Mouse (Mus musculus) cerebellum, adult 11-12 months (tissue): Measurements from ENCODE around the gene Pgm1.

Experiments
- DNase-seq: peaks from one replicate; pipeline ENCODE4 v3.0.0; 2022

The Pgm1 gene

GRCm38 (mm10) chr4:99958084-99958815 is 29.0 kb downstream of the Pgm1 start:
- DNase-seq, result no peak

DNA sequence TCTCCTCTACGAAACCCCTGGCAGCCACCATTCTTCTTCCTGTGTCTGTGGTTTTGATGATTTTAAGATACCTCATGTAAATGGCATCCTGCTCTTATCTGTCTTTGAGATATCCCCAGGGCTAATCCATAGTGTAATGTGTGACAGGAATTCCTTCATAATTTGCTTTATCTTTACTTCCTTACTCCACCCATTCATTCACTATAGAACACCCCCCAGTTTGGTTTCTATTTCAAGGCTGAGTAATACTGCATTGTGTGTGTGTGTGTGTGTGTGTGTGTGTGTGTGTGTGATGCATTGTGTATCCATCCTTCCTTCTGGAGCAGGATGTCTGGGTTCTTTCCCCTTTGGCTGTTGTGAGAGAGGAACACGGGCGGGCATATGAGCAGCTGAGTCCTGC is 30.1 kb downstream of the Pgm1 start:
- no peak for DNase-seq

DNA sequence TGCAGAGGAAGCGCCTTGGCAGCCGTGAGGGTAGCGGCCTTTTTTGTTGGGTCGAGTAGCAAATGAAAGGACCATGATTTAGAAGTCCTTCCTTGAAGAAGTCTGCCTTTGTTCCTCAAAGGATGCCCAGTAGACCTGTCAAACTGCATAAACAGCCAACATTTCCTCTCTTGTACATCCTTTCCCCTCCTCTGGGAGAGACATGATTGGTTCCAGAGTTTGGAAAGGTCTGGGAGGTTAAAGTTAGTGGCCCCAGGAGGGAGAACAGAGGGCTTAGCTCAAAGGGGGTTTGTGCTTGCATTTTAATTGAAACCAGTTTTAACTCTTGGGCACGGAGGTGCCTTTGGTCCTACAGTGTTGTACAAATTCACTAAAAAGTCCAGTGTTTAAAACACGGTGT is 37.3 kb downstream of the Pgm1 start:
- DNase-seq, result no peak

DNA sequence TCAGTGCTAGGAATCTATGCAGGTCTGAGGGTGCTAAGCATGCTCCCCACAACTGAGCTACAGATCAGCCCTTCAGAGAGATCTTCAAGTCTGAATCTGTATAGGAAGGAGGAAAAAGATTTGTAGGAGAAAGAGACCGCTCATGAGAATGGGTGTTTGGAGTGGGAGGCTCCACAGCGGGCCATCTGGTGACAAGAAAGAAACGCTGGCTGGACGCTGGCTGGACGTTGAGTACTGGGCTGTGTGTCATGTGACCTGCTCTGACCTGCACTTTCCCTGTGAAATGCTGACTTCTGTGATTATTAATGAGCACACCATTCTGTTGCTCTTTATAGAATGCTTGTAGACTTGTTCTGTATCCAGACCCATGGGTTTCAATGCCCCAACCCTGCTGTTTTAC is 40.1 kb downstream of the Pgm1 start:
- DNase-seq, result no peak

DNA sequence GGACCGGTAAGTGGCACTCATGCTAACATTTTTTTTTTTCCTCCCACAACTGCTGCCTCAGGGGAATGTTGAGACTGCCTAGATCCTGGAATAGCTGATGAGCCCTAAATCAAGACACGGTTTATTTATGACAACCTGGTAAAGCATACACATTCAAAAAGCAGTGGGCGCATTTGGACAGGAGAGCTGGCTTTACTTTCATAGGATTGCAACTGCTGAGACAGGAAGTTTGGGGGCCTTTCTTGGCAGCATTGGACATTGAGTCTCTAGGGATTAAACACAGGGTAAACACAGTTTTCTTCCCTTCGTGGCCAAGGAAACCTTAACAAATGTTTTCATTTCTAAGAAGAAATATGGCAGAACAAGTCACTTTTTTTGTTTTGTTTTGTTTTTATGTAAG is 40.9 kb downstream of the Pgm1 start:
- no peak for DNase-seq

DNA sequence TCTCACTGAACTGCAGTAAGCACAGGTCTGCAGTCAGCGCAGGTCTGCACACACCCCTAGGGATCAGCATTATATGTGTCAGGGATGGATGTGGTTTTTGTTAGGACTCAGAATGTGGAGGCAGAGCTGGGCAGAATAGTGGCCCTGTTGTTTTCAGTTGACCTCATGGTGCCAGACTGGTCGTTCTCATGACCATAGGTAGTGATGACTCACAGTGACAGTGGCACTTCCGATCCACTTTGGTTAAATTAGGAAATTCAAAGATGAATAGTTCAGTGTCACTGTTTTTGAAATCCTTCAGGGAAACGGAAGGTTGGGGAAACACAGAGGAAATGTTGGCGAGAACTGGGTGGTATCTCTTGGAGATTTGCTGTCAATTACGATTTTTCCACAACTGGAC is 43.7 kb downstream of the Pgm1 start:
- DNase-seq, result no peak

DNA sequence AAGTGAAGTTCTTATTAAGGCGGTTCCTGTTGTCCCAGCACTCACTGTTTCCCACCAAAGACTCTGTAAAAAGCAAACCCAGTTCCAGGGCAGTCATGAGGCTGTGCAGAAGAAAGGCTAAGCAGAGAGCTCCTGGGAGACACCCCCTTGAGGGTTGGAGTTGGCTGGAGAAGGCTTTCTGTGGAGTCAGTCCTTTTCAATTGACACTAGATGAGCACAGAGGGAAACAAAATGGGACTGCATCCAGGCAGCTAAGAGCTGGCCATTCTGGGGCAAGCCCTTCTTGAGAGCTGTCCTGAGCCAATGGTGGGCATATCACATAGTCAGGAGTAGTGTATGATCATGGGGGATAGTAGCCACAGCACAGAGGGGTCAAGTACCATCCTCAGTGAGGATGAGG is 44.7 kb downstream of the Pgm1 start:
- DNase-seq, result peak; percentile 18

DNA sequence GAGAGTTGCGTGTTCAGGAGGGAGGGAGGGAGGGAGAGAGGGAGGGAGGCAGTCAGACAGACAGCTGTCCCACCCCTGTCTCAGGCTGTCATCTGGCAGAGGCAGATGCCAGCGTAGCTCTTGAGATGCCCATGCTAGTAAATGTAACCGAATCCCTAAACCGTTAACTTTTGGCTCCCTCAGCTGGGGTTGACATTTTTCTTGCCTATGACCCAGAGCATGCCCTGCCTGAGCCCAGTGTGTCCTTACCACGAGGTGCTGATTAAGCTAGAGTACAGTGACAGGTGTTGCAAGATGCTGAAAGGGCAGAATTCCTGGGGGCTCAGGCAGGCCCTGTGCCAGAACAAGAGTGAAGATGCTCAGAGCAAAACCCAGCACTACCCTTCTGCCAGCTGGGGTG is 45.2 kb downstream of the Pgm1 start:
- no peak for DNase-seq

DNA sequence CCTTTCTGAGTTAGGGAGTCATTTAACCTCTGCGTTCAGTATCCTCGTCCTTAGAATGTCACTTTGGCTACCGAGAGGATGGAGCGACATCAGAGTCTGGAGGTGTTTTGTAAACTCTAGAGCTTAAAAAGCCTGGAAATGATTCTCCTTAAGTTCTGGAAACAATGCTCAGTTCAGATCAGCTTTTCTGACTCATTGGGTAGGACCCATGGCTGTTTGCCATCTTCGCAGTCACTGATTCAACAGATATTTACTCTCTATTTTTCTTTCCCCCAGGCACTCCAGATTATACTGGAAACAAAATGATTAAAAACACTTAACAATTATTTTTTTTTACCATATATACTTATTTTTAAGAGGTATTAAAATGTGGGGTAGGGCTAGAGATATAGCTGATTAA is 50.1 kb downstream of the Pgm1 start:
- DNase-seq, result no peak

- DNase-seq, result no peak
Measured at GRCm38 (mm10) chr4:99981216-99981615, 52.0 kb downstream of the Pgm1 start.

DNA sequence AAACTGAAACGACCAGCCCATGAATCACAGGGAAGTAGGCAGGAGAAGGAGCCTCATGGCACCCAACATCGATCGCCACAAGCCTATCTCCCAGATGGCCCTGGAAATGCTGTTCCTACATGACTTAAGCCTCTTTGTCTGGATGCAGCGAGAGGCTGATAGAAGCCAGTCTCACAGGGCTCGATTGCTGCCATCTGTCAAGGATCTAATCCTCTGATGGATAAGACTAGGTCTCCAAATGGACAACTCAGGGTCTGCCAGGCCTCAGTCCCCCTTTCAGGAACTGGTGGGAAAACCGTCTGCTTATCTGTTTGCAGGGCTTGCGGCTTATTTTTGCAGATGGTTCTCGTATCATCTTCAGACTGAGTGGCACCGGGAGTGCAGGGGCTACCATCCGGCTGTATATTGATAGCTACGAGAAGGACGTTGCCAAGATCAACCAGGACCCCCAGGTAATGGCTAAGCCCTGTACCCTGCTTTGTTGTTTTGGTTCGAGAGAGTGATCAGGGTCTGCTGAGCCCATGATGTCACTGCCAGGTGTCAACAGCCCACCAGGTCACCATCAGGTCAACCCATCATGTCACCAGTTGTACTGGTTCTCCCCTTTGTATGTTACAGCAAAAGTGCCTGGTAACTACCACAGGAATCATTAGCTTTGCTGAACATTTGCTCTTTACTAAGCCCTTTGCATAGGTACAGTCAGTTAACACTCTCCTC is 54.6 kb downstream of the Pgm1 start:
- DNase-seq, result no peak

DNA sequence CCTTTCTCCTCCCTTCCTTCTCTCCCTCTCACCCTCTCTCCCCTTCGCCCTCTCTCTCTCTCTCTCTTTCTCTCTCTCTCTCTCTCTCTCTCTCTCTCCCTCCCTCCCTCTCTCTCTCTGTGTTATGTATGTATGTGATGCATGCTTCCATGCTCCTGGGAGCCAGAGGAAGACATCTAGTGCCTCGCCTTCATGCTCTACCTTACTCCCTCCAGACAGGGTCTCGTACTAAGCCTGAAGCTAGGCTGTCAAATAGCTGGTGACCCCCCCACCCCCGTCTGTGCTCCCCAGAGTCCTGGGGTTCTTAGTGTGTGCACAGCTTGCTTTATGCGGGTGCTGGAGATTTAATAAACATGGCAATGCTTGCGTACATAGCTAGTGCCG is 55.1 kb downstream of the Pgm1 start:
- DNase-seq, result no peak

- no peak for DNase-seq
Measured at GRCm38 (mm10) chr4:99985086-99985485, 55.9 kb downstream of the Pgm1 start.

DNA sequence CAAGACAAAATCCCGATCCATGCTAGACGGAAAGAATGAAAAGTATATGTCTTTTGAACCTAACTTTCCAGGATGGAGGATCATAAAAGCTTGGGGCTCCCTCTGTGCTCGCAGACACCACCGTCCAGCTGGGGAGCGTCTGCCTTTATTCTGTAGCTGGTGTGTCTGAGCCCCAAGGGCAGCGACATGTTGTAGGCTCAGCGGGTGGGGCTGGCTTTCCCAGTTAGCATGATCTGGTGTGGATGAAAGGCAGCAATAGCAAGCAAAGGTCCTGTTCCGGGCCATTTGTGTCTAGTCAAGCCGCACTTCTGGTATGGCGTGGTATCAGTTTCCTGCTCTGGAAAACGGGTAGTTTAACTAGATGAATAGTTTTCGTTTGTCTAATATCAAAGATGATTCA is 56.4 kb downstream of the Pgm1 start:
- peak; percentile 12 for DNase-seq

DNA sequence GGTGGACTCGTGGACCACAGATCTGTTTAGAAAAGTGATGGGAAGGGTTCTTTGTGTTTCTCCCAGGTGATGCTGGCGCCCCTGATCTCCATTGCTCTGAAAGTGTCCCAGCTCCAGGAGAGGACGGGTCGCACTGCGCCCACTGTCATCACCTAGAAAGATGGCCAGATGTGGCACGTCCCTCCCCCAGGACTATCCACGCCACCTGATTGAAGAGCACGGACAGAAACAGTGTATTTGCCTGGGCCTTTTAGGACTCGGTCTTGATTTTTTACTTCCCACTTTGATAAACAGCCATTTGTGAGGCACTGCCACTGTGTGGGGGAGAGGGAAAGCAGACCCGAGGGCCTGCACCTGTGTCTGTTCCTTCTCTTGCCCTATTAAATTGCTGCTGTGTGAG is 57.4 kb downstream of the Pgm1 start:
- no peak for DNase-seq

- DNase-seq, result no peak
Measured at GRCm38 (mm10) chr4:99988771-99989170, 59.6 kb downstream of the Pgm1 start.

DNA sequence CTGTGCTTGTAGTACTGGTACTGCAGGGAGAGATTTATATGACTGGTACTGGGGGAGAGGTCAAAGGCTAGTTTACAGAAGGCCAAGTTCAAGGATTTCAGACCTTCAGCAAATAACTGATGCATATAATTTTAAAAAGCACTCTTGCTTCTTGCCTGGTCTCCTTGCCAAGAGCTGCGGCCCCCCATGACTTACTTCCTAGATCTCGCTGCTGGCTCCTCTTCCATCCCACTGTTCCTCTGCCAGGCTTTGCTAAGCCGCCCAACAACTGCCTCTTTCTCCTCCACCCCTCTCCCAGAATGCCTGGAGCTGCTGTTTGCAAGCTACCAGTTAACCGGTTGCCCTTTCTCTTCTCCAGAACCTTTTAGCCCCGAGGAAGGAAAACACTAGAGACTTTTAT is 71.8 kb downstream of the Pgm1 start:
- no peak for DNase-seq

- no peak for DNase-seq
Measured at GRCm38 (mm10) chr4:100001806-100002205, 72.6 kb downstream of the Pgm1 start.

GRCm38 (mm10) chr4:100007721-100008120 is 78.5 kb downstream of the Pgm1 start:
- DNase-seq, result no peak

DNA sequence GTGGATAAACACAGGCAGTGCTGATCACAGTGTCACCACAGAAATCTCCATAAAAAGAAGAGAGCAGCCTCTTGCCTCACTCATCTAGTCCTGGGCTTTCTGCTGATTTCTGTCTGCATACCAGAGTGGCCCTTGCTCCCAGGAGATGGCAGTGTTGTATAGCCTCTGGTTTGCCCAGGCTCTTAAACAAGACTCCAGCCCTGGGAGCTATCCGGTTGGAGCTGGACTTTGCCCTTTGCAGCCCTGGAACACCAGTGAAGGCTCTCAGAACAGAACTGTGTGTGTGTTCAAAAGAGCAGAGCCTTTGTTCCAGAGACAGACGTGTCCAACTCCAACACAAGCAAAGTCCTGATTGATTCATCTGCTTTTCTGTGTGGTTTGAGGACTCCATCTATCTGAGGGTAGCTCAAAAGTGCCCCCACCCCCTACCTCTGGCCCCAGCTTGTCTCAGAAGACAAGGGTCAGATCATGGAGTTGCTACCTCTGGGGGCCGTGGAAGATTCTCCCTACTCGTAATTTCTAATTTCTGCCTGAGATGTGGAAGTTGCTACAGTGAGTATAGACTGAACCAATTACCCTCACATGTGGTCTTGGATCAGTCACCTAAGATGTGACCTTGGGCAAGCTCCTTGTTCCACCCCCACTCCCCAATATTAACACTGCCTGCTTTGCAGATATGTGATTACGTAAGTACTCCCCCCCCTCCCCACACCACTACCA is 79.3 kb downstream of the Pgm1 start:
- DNase-seq, result peak; percentile 47

GRCm38 (mm10) chr4:100009211-100009678 is 80.0 kb downstream of the Pgm1 start:
- DNase-seq, result no peak

GRCm38 (mm10) chr4:100010916-100011315 is 81.7 kb downstream of the Pgm1 start:
- no peak for DNase-seq

DNA sequence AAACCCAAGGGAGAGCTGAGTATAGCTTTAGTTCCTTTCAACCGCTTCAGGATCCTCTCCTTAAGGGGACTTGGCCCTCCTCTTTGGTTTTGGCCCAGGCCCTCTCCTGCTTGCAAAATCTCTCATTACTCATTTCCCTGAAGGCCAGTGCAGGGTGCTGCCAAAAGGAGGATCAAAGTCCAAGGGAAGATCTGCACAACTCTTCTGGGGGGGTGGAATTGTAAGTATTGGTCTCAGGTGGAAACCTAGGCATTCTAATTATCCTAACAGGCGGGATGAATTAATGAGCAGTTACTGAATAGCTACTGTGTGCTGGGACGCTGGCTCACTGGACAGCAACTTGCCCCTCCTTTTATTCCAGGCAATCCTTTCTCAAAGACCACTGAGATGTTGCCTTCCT is 82.3 kb downstream of the Pgm1 start:
- DNase-seq, result no peak
